Mouse (Mus musculus): ENCODE results near the gene Ttc7b.
A peak's percentile ranks its signal among the peaks of the same experiment; 100 is the strongest.

Ttc7b gene

GRCm38 (mm10) chr12:100489799-100490198, 30.8 kb downstream of the Ttc7b start:
- no peak for DNase-seq (ENCODE audit: low spot score in 2 of 2)

- no peak for DNase-seq (ENCODE audit: low spot score in 2 of 2)
These were observed 32.3 kb downstream of the Ttc7b start for GRCm38 (mm10) chr12:100488368-100488767.

DNA sequence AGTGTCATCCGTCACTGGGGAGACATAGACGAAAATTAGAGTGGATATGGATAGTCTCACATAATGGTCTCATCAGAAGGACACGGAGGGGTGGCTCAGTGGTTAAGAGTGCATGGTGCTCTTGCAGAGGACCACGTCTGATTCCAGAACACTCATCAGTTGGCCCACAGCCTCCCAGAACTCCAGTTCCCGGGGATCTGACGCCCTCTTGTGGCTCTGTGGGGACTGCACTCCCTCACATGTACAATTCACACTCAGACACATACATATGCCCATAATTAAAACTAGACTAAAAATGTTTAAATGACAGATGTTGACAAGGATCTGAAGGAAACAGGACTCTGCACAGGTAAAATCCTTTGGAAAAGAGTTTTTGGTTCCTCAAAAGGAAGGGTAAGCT, 34.4 kb downstream of the Ttc7b start:
- no peak for DNase-seq (ENCODE audit: low spot score in 2 of 2)

DNA sequence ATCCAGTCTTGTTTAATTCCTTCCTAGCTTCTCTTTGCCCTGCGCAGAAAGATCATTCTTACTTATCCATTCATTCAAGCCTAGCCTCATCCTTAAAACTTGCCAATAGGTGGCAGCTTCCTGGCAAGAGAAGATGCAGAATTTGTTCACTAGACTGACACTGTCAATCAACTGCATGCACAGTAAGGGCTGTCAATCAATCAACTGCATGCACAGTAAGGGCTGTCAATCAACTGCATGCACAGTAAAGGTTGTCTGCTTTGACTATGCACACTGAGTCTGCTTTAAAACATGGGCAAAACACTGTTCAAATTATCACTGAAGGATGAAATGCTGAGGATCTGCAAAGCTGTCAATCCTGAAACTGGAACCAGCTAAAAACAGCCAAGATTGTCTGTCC, 37.6 kb downstream of the Ttc7b start:
- DNase-seq (ENCODE audit: low spot score in 2 of 2): no peak

DNA sequence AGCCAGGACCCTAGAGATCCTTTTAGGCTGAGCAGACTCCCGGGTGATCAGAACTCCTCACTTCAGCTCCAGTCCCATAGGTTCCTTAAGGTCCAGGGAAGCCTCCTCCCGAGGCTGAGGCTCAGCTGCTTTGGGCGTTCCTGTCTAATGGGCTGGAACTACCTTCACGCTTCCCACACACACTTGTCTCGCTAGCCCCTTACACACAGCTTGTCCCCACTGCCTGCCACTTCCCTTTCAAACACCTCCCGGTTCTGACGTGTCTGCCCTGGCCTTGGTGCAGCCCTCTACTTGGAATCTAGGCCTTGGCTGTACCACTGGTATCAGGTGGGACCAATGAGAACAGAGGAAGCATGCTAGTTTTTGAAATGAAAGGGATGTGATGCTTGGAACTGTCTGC, 38.4 kb downstream of the Ttc7b start:
- DNase-seq (ENCODE audit: low spot score in 2 of 2): no peak

DNA sequence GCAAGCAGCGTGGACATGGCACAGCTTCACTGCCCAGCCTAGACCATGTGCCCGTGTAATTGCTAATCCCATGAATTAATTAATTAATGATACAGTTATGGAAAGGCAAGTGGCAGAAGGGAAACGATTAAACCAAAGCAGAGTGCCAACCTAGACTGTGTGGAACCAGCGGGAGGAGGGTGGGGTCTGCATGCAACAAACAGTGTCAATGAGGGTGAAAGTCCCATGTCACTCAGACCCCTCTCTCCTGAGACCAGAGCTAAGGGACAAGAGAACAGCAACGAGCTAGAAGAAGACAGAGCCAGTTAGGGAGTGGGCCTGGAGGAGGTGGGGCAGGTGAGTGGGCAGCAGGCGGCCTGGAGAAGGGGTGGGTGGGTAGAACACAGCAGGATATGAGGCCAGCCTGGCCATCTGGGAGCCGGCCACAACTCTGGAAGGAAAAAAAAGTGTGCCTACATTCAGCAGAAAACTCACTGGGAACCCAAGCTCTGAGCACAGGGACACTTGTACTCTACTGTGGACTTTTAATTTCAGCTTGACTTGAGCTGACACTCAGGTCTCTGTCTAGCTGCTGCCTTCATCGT, 39.1 kb downstream of the Ttc7b start:
- DNase-seq (ENCODE audit: low spot score in 2 of 2): no peak

DNA sequence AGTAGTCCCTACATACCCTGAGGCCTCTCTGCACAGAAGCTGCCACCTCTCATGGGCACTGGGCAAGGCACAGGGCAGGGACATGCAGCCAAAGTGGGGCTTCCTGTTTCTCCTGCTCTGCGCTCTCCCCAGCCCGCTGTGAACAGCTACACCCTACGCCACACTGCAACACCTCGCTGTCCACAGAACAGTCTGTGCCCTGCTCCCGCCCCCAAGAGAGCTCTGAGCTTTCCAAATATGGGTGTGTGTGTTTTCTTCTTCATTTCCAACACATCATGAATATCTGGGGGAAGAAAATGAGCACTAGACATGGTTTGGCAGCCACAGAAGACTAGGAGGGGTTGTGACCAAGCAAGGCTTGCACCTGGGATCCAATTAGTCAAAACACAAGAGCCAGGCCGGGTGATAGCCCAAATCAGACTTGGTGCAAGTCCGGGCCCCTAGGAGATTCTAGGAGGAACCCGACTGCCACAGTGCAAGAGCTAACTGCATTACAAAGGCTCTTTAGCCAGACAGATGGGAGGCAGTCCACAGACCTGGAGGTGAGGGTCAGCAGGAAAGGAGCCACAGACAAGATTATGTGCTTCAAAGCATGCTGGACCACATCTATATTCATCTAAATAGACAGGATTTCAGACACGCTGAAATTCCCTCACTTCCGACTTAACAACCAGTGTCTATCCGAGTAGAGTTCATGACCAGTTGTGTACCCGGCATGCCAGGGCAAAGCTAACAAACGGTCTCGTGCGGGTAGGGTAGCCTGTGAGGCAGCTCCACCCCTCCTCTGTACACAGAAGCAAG, 39.8 kb downstream of the Ttc7b start:
- DNase-seq (ENCODE audit: low spot score in 2 of 2): no peak

DNA sequence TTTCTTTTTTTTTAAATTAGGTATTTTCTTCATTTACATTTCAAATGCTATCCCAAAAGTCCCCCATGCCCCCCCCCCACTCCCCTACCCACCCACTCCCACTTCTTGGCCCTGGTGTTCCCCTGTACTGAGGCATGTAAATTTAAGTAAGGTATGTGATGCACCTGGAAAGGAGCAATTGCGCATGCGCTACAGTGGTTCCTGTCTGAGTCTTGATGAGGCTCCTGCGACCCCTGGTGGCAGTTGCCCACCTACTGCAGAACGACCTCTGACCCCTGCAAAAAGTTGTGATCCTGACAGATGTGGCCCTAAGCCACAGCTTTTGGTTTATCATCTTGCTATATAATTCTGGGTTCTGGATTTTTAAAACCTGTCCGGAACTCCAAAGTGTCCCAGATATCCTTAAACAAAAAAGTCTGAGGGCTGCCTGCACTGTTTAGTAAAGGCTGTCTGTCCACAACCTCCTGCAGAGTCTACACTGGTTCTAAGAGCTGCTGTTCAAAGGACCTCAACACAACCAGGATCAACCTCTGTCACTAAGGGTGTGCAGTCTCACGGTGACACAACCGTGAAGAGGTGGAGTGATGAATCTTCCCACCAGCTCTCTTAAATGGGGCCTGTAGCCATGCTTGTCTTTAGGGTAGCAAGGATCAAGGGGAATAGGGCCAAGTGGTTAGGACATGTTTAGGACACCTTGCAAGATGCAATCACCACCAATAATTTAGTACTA, 40.6 kb downstream of the Ttc7b start:
- peak; percentile 51 to 76 for DNase-seq (ENCODE audit: low spot score in 2 of 2)

- DNase-seq (ENCODE audit: low spot score in 2 of 2): no peak
These were observed 41.3 kb downstream of the Ttc7b start for GRCm38 (mm10) chr12:100479270-100479869.

- DNase-seq (ENCODE audit: low spot score in 2 of 2): no peak
These were observed 42.0 kb downstream of the Ttc7b start for GRCm38 (mm10) chr12:100478615-100479014.

DNA sequence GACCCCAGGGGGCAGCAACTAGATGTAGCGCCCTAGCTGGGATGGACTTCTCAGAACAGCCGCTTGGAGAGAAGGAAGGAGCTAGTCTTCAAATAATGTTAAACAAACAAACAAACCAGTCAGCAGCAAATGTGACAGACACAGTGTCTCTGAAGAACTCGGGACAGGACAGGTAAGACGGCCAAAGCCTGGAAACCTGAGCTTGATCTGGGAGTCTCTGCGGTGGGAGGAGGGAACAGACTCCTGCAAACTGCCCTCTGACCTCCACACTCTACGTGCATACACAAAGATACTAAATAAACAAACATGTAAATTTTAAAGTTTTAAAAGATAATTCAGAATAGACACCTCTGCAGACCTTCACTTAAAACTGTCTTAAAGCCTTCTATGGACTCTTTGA, 42.5 kb downstream of the Ttc7b start:
- DNase-seq (ENCODE audit: low spot score in 2 of 2): no peak

DNA sequence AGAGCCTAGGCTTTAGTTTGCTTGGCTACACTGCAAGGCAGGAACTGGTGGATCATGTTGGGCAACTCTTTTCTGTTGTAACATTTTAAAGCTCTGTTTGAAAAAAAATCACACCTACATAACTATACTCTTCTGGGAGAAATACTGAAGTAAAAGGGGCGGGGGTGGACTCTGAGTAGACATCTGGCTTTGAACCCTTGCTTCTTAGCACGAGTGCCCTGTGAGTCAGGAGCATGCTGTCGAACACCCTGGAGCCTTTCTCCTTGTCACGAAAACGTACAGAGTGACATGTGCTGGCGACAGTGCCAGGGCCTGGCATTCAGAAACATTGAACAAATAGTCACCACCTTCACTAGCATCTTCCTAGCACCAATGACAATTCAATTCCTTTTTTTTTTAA, 43.2 kb downstream of the Ttc7b start:
- no peak for DNase-seq (ENCODE audit: low spot score in 2 of 2)

DNA sequence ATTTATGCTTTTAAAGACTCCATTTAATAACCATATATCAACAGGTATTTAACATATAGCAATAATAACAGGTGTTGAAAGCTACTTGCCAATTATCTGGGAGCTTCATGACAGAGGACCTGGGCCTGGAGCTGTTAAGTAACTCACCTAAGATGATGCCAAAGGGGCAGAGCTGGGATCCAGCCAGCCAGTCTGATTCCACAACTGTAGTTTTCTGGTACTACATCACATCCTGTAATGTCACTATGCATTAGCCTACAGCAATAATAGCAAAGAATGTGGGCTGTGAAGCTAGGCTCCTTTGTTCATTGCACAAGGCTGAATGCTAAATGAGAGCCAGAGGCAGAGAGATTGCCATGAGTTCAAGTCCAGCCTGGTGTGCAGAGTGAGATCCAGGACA, 44.3 kb downstream of the Ttc7b start:
- DNase-seq (ENCODE audit: low spot score in 2 of 2): no peak

DNA sequence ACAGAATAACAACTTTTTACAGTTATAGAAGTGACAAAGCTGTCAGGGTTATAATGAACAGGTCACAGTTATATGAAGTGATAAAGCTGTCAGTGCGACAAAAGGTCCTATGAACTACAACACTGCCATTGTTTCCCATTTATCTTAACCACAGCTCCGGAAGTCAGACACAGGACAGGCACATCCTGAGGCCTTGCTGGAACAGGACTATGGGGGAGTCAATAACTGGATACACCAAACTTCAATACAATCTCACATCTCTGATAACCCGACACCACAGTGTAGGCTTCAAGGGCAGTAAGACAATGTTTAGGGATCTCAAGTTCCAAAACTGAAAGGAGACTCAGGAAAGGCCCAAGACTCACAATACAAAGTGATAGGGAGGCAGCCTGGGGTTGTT, 45.1 kb downstream of the Ttc7b start:
- DNase-seq (ENCODE audit: low spot score in 2 of 2): no peak

DNA sequence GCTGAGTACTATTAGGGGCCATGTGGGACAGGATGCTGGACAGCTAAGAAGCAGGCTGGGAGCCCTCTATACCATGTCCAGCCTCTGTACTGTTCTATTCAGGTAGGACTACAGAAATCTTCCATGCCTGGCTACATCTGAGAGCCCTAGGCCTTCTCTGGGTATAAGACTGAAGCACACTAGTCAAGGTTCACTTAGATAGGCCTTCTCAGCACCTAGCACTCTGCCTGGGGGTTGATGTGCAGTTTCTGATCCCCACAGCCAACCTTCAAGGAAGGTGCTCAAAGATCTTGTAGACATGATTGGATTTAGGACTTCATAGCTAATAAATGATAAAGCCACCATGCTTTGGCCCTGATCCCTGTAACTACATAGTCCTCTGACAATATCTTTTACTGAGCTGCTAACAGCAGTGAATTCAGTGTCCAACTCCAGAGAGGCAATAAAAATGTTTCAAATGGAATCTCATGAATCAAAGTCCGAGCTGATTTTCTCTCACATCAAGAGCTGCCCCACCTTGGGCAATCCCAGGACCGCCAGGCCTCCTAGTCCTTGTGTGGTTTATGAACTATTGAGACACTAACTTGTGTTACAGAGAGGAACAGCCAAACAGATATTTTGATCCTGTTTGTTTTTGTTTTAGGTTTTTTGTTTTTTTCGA, 45.8 kb downstream of the Ttc7b start:
- no peak for DNase-seq (ENCODE audit: low spot score in 2 of 2)

DNA sequence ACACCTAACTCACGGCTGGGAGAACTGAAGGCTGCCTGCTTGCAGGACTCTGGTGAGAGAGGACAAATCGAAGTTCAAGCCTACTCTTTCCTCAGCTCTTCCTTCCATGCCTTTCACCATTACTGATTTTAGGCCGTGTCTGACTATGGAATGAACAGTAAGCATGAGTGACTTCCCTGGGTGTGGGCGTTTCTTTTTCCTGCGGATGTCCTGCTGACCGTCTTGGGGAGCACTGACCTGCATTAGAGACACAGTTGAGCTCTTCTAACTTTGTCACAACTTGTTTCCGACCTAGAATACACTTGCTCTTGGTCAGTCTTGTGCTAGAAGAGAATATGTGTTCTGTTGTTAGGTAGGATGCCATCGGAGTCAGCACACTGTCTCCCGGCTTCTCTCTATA, 50.3 kb downstream of the Ttc7b start:
- no peak for DNase-seq (ENCODE audit: low spot score in 2 of 2)

GRCm38 (mm10) chr12:100469503-100470293, 50.9 kb downstream of the Ttc7b start:
- DNase-seq (ENCODE audit: low spot score in 2 of 2): no peak

DNA sequence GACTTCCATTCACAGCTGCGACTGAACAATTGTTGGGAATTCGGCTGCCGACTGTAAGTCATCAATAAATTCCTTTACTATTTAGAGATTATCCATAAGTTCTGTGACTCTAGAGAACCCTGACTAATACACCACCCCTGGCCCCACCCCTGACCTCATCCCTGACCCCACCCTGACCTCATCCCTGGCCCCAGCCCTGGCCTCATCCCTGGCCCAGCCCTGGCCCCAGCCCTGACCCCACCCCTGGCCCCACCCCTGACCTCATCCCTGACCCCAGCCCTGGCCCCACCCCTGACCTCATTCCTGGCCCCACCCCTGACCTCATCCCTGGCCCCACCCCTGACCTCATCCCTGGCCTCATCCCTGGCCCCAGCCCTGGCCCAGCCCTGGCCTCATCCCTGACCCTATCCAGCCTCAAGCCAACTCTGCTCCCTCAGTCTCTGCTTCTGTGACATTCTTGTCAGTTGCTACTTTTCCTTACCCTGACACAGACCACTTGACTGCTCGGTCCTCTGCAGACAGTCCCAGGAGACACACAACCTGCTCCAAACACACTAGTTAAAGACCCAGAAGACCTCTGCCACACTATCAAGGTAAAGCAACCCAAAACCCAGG, 55.4 kb downstream of the Ttc7b start:
- DNase-seq (ENCODE audit: low spot score in 2 of 2): no peak

DNA sequence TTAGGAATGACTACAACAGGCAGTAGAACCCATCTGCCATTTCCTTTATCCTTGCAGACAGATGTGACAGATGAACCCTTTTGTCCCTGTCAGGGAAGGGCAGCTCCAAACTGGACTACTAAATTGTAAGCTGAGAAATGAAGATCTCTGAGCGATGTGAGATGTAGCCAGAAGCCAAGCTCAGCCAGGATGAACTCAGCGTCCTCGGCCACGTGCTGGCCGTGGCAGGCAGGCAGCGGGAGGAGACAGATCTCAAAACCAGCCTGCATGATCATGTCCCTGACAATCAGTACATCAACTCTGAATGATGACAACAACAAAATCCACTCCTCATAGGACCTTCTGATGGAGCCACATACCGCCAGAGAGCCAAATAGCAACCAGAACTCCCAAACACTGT, 62.9 kb downstream of the Ttc7b start:
- DNase-seq (ENCODE audit: low spot score in 2 of 2): no peak

DNA sequence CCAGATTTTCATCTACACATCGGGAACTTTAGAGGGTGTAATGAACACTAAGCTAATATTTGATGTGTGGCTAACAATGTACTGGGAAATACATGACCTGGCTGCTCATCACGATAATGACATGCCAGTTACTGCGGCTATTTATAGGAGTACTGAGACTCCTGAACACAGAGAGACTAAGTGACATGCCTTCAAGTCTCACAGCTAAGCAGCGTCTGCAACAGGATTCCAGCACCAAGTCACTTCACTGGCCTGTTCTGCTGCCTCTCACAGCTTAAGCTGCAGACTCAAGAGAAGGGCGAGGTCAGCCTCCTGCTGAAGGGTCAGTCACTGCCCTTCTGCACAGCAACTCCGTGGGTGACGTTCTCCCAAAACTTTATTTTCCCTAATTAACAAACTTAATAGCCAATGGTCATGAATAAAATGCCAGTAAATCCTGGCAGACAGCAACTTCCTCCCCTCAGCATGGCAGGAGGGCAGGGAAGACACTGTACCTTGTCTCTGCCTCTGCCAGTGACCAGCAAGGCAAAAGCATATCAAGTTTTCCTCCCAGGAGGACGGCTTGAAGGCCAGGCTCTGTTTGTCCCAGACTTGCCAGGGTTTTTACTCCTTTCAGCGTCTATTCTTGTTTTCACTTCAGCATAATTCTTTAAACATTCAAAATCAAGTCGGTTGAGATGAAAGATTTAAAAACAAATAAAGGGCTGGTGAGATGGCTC, 64.2 kb downstream of the Ttc7b start:
- DNase-seq (ENCODE audit: low spot score in 2 of 2): no peak

Measured in thymus, postnatal 10 days (tissue).